Mouse (Mus musculus) mouse trophoblast stem cell (cell line): Measurements from ENCODE around the gene Ssbp4.

Experiments used
- in situ Hi-C, 2 experiments: fragments of 300-500 bp; cut with MseI, MboI; formaldehyde crosslinking; loops; 2 replicates in 1 of 2; 3 replicates in 1 of 2; pipeline ENCODE4 v1.15.1; 2025

Ssbp4 gene

DNA sequence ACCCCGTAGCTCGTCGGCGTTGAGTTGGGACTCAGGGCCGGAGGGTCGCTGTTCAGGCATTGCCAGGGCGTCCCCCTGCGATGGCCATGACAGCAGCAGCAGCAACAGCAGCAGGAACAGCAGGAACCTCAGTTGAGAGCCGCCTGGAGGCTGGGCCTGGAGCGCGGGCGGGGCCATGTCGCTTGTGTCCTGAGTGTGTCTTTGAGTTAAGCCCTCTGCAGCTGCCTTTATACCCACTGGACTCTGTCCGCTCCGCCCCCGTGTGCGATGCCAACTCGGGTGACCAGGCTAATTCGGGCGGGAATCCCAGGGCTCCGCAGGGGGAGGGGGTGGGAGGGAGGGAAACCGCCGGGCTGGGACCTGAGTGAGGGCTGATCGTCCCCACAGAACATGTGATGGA is 22.8 kb upstream of the Ssbp4 start:
- in situ Hi-C loops, result no loop called here

DNA sequence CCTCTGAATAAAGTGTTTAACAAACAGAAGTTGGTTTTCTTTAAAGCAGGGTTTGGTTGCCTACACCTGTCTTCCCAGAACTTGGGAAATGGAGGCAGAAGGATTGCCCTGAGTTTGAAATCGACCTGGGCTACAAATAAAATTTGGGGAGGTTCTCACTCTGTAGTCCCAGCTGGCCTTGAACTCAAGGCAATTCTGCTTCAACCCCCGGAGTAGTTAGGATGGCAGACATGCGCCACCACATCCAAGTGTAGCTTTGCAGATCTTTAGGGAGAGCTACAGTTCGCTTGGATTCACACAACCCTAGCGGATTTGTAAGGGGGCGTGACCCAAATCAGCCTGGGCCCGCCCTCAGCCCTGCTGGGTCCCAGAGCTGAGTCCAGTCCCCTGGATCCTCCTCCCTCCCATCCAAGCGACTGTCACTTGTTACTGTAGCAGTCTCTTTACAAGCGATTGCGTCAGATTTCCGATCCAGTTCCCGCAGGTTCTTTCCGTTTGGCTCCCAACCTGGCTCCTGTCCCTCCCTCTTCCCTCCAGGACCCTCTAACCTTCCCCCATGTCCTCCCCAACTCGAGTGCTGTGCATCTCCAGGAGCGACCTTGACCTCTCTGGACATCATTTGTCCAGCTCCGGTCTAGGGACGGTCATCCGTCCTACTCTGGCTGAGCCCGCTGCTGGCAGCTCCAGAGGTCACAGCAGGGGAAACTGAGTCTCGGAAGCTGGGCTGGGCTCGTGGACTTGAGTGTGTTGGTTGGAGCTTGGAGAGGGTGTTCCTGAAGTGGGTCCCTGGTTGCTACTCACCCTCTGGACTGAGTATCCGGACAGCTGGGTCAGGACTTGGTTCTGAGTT is 22.1 kb upstream of the Ssbp4 start:
- in situ Hi-C loops, result no loop called here

DNA sequence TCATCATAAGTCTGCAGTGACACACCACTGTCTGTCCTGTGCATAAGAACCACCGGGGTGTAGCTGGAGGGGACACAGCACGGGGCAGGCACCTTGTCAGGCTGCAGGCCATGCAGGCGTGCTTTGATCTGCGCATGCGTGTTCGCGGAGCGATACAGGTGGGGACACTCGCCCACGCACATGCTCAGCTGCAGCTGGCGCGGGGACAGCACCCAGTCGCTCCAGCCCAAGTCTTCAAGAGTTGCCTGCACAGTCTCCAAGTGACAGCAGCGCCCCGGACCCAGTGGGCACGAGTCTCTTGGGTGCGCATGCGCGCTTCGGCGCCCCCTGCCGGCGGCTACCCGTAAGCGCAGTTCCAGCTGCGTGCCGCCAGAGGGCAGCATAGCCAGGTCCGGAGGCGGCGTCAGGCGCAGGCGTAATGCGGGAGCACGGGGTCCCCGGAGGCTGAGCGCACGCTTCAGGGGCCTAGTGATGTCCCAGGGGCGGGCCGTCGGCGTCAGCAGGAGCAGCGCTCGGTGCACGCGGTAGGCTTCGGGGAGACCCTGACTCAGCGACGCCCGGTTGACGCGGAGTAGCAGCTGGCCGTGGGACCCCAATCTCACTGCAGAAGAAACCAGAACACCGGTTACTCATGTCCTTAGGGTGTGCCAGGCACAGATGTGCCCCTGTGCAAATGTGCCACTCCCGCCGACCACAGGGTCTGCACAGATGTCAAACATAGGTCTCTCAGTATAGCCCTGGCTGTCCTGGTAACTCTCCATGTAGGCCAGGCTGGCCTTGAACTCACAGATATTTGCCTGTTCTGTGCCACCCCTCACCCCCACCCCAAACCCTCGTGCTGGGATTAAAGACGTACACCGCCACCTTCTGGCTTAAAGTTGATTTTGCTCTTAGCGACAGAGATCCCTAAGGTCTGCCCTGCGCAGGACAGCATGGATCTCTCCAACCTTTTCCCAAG is 21.2 kb upstream of the Ssbp4 start:
- in situ Hi-C loops, result no loop called here

GRCm38 (mm10) chr8:70628986-70629490 is 20.4 kb upstream of the Ssbp4 start:
- in situ Hi-C loops, result no loop called here

DNA sequence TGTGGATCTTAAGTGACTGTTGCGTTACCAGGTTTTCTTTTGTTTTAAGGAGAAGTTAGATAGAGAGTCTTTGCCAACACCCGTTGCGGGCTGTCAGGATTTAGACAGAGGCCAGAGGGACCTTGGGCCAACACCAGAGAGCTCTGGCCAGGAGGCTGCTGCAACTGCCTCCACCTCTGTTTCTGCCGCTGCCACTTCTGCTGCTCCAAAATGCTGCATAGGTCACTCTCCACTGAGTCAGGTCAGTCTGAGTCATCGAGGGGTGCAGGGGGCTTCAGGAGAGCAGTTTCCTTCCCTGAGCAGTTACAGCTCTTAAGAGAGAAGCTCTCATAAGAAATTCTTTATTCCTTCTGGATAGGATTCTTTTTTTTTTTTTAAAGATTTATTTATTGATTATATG is 18.4 kb upstream of the Ssbp4 start:
- in situ Hi-C loops, result no loop called here

GRCm38 (mm10) chr8:70625104-70625503 is 16.4 kb upstream of the Ssbp4 start:
- in situ Hi-C loops, result no loop called here

DNA sequence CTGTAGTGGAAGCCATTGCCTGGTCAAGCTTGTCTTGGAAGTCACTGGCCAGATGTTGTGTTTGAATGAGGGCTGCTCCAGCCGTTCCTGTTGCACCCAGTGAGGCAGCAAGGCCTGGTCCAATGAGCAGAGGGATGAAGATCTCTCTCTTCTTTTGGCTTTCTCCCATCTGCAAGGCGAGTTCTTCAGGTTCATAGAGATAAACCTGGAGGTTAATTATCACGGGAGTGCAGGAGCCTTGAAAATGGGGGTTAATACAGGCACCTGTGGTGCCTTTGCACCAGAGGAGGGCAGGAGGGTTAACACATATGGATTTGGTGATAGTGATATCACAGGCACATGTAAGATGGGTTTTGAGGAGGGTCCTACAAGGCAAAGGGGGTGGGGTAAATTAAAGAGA is 13.5 kb upstream of the Ssbp4 start:
- in situ Hi-C loops, result loop anchor here in 1 of 2 experiments (5.0 kb wide), 1 partner anchor 35 kb away; no protein-coding TSS in a partner anchor

- in situ Hi-C loops, result no loop called here
Measured at GRCm38 (mm10) chr8:70618888-70619334, 10.2 kb upstream of the Ssbp4 start.

GRCm38 (mm10) chr8:70617985-70618384 is 9.3 kb upstream of the Ssbp4 start:
- in situ Hi-C loops, result no loop called here

DNA sequence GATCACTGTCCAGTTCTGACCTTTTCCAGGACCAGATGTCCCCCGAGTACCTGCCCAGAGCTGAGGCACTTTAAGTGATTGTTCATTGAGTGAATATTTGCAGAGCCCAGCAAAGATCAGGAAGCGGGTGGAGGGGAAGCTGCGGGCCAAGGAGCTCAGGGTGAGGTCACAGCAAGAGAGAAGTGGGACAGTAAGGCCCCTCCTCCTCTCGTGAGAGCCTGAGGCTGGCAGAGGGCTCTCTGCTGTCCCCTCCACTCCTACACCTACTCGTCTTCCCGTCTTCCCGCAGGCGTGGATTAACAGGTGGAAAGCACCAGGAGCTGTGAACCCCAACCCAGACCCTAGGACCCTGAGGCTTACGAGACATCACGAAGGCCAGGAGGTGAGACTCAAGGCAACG is 8.0 kb upstream of the Ssbp4 start:
- in situ Hi-C loops, result no loop called here

GRCm38 (mm10) chr8:70615894-70616293 is 7.2 kb upstream of the Ssbp4 start, which contains the start of gene Lrrc25:
Gene Lrrc25, plus strand, starts transcription at chr8:70616155.
- in situ Hi-C loops, result no loop called here

DNA sequence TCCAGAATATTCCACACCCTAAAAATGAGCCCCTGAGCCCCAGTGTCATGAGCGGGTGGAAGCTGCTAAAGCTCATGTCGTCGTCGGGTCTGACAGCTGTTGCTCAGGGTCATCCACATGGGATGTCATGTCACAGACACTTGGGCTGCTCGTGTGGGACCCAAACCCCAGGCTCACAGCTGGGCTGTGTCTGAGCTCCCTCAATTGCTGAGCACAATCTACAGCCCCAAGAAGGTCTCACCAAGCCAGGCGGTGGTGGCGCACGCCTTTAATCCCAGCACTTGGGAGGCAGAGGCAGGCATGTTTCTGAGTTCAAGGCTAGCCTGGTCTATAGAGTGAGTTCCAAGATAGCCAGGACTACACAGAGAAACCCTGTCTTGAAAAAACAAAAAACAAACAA is 6.6 kb upstream of the Ssbp4 start:
- in situ Hi-C loops, result no loop called here

DNA sequence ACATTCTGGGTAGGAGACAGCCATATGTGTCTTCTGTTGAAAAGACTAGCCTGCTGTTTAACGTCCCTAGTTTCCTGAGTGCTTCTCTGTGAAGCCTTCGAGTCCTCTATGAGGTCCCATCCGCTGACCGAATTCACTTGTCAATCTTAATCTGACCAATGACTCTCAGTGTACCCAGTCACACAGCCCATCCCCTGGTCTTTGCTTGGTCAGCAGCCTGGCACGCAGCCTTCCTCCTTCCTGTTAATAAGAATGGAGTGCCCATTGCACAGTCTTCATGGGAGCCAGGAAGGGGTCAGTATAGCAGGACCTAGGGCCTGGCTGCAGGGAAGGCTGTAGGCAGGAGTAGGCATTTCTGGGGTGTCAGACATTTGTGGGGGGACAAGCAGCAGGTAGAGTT is 5.8 kb upstream of the Ssbp4 start:
- in situ Hi-C loops, result loop anchor here in 1 of 2 experiments (5.0 kb wide), 1 partner anchor 38 kb away; no protein-coding TSS in a partner anchor

DNA sequence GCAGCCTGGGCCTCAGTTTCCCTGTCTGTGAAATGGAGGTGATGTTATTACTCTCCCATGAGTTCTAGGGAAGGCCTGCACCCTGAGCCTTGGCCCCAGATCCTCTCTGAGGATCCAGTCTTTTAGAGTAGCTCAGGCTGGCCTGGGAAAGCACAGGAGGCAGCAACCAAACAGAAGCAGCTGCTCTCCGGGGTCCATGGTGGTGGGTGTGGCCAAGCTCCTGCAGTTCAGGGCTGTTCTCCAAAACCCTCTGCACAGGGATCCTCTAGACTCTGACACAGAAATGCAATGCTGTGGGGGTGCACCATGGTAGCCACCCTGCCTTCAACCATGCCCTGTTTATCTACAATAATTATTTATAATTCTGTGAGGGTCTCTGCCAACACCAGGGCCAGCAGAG is 5.1 kb upstream of the Ssbp4 start:
- in situ Hi-C loops, result loop anchor here in 1 of 2 experiments (5.0 kb wide), 1 partner anchor 39 kb away; no protein-coding TSS in a partner anchor

- in situ Hi-C loops, result loop anchor here in 1 of 2 experiments (5.0 kb wide), 1 partner anchor 40 kb away; no protein-coding TSS in a partner anchor
Measured at GRCm38 (mm10) chr8:70611849-70612248, 3.2 kb upstream of the Ssbp4 start.

DNA sequence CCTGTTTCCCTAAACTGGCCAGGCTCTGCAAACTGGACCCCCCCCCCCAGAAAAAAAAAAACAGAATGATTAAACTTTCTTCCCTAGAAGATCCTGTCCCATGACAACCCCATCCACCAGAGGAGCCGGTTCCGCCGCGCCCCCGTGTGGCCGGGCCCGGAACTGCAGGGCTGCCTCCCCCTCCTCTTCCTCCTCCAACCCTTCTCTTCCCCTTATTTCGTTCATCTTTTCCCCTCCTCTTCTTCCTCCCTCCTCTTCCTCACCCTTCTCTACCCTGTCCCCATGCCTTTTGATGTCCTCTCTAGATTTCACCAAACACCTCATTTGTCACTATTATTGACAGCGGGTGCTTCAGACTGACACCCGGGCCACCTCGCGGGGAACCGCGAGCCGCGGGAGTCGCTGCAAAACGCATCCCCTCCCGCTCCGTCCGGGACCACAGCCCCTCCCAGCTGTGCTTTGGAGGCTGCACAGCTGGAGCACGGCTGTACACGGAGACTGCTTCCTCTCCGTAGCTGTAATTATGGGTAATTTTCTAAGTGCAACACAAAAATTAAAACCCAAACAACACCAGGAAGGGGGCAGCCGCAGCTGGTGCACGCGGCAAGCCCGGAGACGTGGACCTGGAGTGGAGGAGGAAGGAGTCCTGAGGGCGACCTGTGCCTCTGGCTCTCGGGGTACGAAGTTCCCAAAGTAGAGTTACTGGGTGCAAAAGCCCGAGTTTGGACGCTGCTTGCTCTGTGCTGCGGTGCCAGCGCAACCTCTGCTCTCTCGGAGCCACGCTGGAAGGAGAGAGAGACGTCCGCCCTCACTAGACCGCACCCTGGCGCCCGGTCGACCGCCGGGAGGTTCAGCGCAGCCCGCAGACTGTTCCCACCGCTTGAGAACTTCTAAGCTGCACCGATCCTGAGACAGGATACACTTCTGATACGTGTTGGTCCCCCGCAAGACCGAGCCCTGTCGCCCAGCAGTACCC is 2.4 kb upstream of the Ssbp4 start:
- in situ Hi-C loops, result loop anchor here in 1 of 2 experiments (5.0 kb wide), 1 partner anchor 41 kb away; no protein-coding TSS in a partner anchor

DNA sequence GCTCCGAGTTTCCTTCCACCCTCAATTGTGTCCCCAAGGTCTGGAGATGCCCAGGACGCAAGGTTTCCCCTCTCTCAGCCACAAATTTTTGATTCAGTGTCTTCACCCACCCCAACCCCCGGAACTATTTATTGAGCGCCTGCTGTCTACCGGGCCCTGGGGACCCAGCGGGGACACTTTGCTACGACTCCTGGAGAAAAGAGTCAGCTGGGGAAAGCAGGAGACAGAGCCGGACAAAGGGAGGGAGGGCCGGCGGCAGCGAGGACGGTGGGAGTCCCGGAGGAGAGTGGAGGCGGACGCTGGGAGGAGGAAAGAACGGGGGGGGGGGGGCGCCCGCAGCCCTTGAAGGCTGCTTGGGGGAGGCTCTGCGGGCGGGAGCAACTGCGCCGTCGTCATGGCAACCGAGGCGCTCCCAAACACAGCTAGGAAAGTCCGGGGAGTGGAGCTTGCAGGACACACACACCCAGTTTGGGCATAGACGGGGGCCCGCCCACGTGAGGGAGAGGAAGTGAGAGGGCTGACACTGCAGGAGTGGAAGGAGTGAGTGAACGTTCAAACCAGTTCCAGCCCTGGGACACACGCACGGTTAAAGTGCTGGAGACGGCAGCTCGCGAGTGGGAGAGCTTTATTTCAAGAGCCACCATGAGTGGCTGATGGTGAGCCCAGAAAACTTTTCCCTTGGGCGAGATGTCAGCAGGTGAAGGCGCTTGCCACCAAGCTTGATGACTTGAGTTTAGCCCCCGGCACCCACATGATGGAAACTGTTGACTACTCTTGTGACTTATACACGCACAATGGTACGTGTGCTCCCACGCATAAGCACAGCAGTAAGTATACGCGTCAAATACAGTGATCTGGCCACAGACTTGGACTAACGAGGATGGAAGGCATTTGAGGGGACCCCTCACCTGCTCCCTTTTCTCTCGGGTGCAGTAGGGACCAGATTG is 1.4 kb upstream of the Ssbp4 start:
- in situ Hi-C loops, result loop anchor here in 1 of 2 experiments (5.0 kb wide), 1 partner anchor 42 kb away; no protein-coding TSS in a partner anchor

DNA sequence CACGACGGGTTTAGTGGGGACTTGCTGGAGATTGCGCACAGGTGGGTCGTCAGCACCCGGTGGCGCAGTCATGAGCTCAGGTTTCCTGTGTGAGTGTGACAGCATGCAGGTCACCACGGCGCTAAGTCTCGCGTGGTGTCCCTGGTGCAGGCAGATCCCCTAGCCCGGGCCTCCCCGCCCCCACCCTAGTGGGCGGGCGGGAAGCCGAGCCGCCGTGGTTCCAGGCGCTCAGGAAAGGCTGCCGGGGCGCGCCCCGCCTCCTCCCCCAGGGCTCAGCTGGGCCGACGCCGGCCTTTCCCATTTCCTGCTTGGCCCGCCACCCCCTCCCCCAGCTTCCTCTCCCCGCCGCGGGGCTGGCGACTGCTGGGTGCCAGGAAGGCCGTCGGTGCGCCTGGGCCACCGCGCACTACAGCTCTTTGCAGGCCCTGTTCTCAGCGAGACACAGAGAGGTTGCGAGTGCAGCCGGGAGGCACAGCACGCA is 736 bp upstream of the Ssbp4 start:
- in situ Hi-C loops, result no loop called here
